Mouse (Mus musculus): Measurements from ENCODE around the gene Olfr1141. TPM values are rescaled to one million over a fixed set of nuclear protein-coding genes. Genes with fewer than 3 reads are reported as not detected.

Gene Olfr1141
- polyA plus RNA-seq (2015; fragmentation: Illumina TruSeq; extraction: RNeasy Lipid Tissue Mini Kit (QIAGEN cat#74804); ENCODE audit: low read depth, low replicate concordance) = not detected

DNA sequence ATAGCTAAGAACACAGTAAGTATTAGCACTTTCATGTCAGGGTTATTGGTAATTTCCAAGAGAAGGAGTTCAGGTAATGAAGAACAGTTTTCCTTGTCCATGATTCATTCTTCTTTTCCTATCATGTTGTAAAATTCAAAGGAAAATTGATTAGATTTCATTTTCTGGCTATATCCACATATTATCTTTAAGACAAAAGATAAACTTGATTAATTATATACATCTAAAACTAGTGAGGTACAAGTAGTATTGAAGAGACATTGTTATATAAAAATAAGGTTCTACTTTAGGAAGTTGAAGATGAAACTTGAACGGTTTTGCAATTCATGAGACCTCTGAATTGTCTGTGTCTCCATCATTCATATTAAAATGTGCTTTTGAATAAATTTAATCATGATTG lies at the start of gene Olfr1141:
TSS of gene Olfr1141 (minus strand) at position 101 of the 400 bp plus-strand sequence.

DNA sequence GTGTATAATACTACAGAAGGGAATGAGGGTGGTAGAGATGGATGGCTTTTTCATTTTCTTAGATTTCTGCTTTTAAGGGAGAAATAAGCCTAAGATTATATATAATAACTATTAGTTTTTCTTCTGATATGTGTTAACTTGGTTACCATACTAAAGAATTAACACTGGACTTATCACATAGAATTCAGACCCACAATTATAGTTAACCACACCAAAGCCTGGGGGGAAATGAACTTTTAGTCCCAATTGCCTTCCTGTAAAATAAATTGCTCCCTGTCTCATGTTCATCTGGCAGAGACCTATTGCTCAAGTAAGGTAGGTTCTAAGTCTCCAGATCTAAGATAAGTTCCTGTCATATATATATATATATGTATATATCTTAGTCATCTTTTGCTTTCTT lies 46.5 kb upstream of the Olfr1141 start, which contains the start of gene Olfr1143:
TSS of gene Olfr1143 (plus strand) at position 301 of the 400 bp plus-strand sequence.

DNA sequence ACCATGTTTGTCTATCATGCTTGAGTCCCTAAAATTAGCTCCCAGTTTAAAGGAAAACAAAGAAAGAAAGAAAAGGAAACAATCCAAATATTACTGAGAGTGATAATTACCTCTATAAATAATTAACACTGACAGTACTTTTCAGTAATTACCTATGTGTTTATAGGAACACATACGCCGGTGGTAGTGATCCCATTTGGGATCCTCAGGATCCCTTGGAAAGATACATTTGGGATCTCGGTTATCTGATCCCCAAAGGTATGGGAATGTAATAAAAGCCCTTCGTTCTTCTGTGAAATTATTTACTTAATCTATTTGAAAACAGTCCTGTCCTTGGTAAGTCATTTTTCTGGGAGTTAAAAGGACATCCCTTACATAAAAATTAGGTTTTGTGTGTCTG lies 25.4 kb upstream of the Olfr1141 start, which contains the start of gene Olfr152:
TSS of gene Olfr152 (plus strand) at position 301 of the 400 bp plus-strand sequence.

DNA sequence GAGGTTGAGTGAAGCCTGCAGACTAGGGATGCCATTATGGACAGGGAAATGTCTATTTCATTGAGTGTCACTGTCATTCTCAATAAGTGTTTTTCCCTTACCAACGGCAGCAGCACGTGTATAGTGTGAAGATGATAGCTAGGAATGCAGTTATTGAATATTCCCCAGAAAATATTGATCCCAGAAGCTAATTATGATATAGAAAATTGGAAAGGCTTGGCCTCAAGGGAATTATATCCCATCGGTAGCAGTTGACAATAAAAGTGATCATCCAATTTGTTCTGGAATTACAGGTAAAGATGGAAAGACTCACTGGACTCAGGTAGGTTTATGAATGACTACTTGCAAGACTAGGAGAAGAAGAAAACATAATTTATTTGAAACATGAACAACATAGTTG lies 10.3 kb downstream of the Olfr1141 start, which contains the start of gene Olfr1140:
TSS of gene Olfr1140 (plus strand) at position 301 of the 400 bp plus-strand sequence.

DNA sequence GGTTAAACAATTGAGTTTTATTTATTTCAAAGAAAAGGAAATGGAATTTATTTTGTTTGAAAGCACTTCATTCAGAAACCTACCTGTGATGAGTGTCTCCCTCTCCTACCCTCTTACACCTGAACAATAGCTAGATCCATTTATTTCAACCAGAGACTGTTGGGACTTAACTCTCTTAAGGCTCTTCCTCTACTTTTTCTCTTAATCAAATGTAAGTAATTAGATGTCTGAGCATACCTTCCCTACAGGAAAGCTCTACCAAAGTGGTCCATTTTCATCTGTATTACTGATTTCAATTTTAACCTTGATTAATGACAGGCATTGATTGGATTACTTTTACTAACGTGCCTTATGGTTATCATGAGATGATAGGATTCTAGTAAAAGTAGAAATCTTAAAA lies 13.9 kb downstream of the Olfr1141 start, which contains the start of gene Olfr1138:
TSS of gene Olfr1138 (minus strand) at position 101 of the 400 bp plus-strand sequence.

DNA sequence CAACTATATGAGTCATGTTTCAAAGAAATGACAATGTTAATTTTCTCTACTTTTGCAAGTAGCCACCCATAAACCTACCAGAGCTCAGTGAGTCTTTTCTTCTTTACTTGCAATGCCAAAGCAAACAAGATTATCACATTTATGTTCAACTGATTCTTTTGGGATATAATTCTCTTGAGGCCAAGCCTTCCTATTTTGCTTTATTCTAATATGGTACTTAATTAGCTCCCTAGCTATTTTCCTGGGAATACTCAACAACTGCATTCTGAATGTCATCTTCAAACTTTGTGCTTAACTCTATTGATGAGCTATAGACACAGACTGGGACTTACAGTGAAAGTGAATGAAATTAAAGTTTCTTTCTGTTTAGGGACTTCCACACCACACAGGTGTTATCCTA lies 40.7 kb downstream of the Olfr1141 start, which contains the start of gene Olfr1137:
TSS of gene Olfr1137 (minus strand) at position 101 of the 400 bp plus-strand sequence.

Other genes starting within 250 kb of the Olfr1141 start
- not detected for gene Pramel6, start 247.4 kb downstream of the Olfr1141 start, polyA plus RNA-seq (2015; fragmentation: Illumina TruSeq; extraction: RNeasy Lipid Tissue Mini Kit (QIAGEN cat#74804); ENCODE audit: low read depth, low replicate concordance)
- not detected for gene Olfr153, start 222.2 kb downstream of the Olfr1141 start, polyA plus RNA-seq (2015; fragmentation: Illumina TruSeq; extraction: RNeasy Lipid Tissue Mini Kit (QIAGEN cat#74804); ENCODE audit: low read depth, low replicate concordance)
- gene Olfr1128, start 208.4 kb downstream of the Olfr1141 start, polyA plus RNA-seq (2015; fragmentation: Illumina TruSeq; extraction: RNeasy Lipid Tissue Mini Kit (QIAGEN cat#74804); ENCODE audit: low read depth, low replicate concordance) = not detected
- gene Olfr1129, start 180.1 kb downstream of the Olfr1141 start, polyA plus RNA-seq (2015; fragmentation: Illumina TruSeq; extraction: RNeasy Lipid Tissue Mini Kit (QIAGEN cat#74804); ENCODE audit: low read depth, low replicate concordance) = not detected
- not detected for gene Olfr1130, start 147.8 kb downstream of the Olfr1141 start, polyA plus RNA-seq (2015; fragmentation: Illumina TruSeq; extraction: RNeasy Lipid Tissue Mini Kit (QIAGEN cat#74804); ENCODE audit: low read depth, low replicate concordance)
- not detected for gene Olfr1131, start 126.9 kb downstream of the Olfr1141 start, polyA plus RNA-seq (2015; fragmentation: Illumina TruSeq; extraction: RNeasy Lipid Tissue Mini Kit (QIAGEN cat#74804); ENCODE audit: low read depth, low replicate concordance)
- gene Olfr1132, start 116.5 kb downstream of the Olfr1141 start, polyA plus RNA-seq (2015; fragmentation: Illumina TruSeq; extraction: RNeasy Lipid Tissue Mini Kit (QIAGEN cat#74804); ENCODE audit: low read depth, low replicate concordance) = not detected
- gene Olfr1133, start 106.6 kb downstream of the Olfr1141 start, polyA plus RNA-seq (2015; fragmentation: Illumina TruSeq; extraction: RNeasy Lipid Tissue Mini Kit (QIAGEN cat#74804); ENCODE audit: low read depth, low replicate concordance) = not detected
- not detected for gene Olfr1134, start 95.5 kb downstream of the Olfr1141 start, polyA plus RNA-seq (2015; fragmentation: Illumina TruSeq; extraction: RNeasy Lipid Tissue Mini Kit (QIAGEN cat#74804); ENCODE audit: low read depth, low replicate concordance)
- gene Olfr1135, start 80.3 kb downstream of the Olfr1141 start, polyA plus RNA-seq (2015; fragmentation: Illumina TruSeq; extraction: RNeasy Lipid Tissue Mini Kit (QIAGEN cat#74804); ENCODE audit: low read depth, low replicate concordance) = not detected
- gene Olfr1136, start 60.0 kb downstream of the Olfr1141 start, polyA plus RNA-seq (2015; fragmentation: Illumina TruSeq; extraction: RNeasy Lipid Tissue Mini Kit (QIAGEN cat#74804); ENCODE audit: low read depth, low replicate concordance) = not detected
- not detected for gene Olfr1137, start 40.8 kb downstream of the Olfr1141 start, polyA plus RNA-seq (2015; fragmentation: Illumina TruSeq; extraction: RNeasy Lipid Tissue Mini Kit (QIAGEN cat#74804); ENCODE audit: low read depth, low replicate concordance)
- not detected for gene Olfr1138, start 14.0 kb downstream of the Olfr1141 start, polyA plus RNA-seq (2015; fragmentation: Illumina TruSeq; extraction: RNeasy Lipid Tissue Mini Kit (QIAGEN cat#74804); ENCODE audit: low read depth, low replicate concordance)
- not detected for gene Olfr1140, start 10.2 kb downstream of the Olfr1141 start, polyA plus RNA-seq (2015; fragmentation: Illumina TruSeq; extraction: RNeasy Lipid Tissue Mini Kit (QIAGEN cat#74804); ENCODE audit: low read depth, low replicate concordance)
- gene Olfr152, start 25.5 kb upstream of the Olfr1141 start, polyA plus RNA-seq (2015; fragmentation: Illumina TruSeq; extraction: RNeasy Lipid Tissue Mini Kit (QIAGEN cat#74804); ENCODE audit: low read depth, low replicate concordance) = not detected
- gene Olfr1143, start 46.6 kb upstream of the Olfr1141 start, polyA plus RNA-seq (2015; fragmentation: Illumina TruSeq; extraction: RNeasy Lipid Tissue Mini Kit (QIAGEN cat#74804); ENCODE audit: low read depth, low replicate concordance) = not detected
- gene Olfr1145, start 55.8 kb upstream of the Olfr1141 start, polyA plus RNA-seq (2015; fragmentation: Illumina TruSeq; extraction: RNeasy Lipid Tissue Mini Kit (QIAGEN cat#74804); ENCODE audit: low read depth, low replicate concordance) = not detected
- gene Olfr1148, start 76.5 kb upstream of the Olfr1141 start, polyA plus RNA-seq (2015; fragmentation: Illumina TruSeq; extraction: RNeasy Lipid Tissue Mini Kit (QIAGEN cat#74804); ENCODE audit: low read depth, low replicate concordance) = not detected
- gene Olfr1150-ps1, start 90.0 kb upstream of the Olfr1141 start, polyA plus RNA-seq (2015; fragmentation: Illumina TruSeq; extraction: RNeasy Lipid Tissue Mini Kit (QIAGEN cat#74804); ENCODE audit: low read depth, low replicate concordance) = not detected
- not detected for gene Olfr1151, start 101.9 kb upstream of the Olfr1141 start, polyA plus RNA-seq (2015; fragmentation: Illumina TruSeq; extraction: RNeasy Lipid Tissue Mini Kit (QIAGEN cat#74804); ENCODE audit: low read depth, low replicate concordance)
- gene Olfr1152, start 112.5 kb upstream of the Olfr1141 start, polyA plus RNA-seq (2015; fragmentation: Illumina TruSeq; extraction: RNeasy Lipid Tissue Mini Kit (QIAGEN cat#74804); ENCODE audit: low read depth, low replicate concordance) = not detected
- gene Olfr1153, start 141.0 kb upstream of the Olfr1141 start, polyA plus RNA-seq (2015; fragmentation: Illumina TruSeq; extraction: RNeasy Lipid Tissue Mini Kit (QIAGEN cat#74804); ENCODE audit: low read depth, low replicate concordance) = not detected
- not detected for gene Olfr1154, start 151.2 kb upstream of the Olfr1141 start, polyA plus RNA-seq (2015; fragmentation: Illumina TruSeq; extraction: RNeasy Lipid Tissue Mini Kit (QIAGEN cat#74804); ENCODE audit: low read depth, low replicate concordance)
- gene Olfr1155, start 191.1 kb upstream of the Olfr1141 start, polyA plus RNA-seq (2015; fragmentation: Illumina TruSeq; extraction: RNeasy Lipid Tissue Mini Kit (QIAGEN cat#74804); ENCODE audit: low read depth, low replicate concordance) = not detected
- not detected for gene Olfr1156, start 199.1 kb upstream of the Olfr1141 start, polyA plus RNA-seq (2015; fragmentation: Illumina TruSeq; extraction: RNeasy Lipid Tissue Mini Kit (QIAGEN cat#74804); ENCODE audit: low read depth, low replicate concordance)
- not detected for gene Olfr1157, start 214.3 kb upstream of the Olfr1141 start, polyA plus RNA-seq (2015; fragmentation: Illumina TruSeq; extraction: RNeasy Lipid Tissue Mini Kit (QIAGEN cat#74804); ENCODE audit: low read depth, low replicate concordance)
- gene Olfr74, start 220.7 kb upstream of the Olfr1141 start, polyA plus RNA-seq (2015; fragmentation: Illumina TruSeq; extraction: RNeasy Lipid Tissue Mini Kit (QIAGEN cat#74804); ENCODE audit: low read depth, low replicate concordance) = not detected
- gene Olfr1158, start 236.1 kb upstream of the Olfr1141 start, polyA plus RNA-seq (2015; fragmentation: Illumina TruSeq; extraction: RNeasy Lipid Tissue Mini Kit (QIAGEN cat#74804); ENCODE audit: low read depth, low replicate concordance) = not detected